Mouse (Mus musculus) forebrain, embryonic 12.5 days (tissue): ENCODE measurements around the gene Cipc. TPM values are rescaled to one million over a fixed set of nuclear protein-coding genes. Genes with fewer than 3 reads are reported as not detected.

Experiments
- ATAC-seq: fragments of 200-750 bp; cut with Nextera tagmentation; 2 replicates; pipeline ENCODE4 v1.8.0; 2017; ENCODE audit warnings: moderate TSS enrichment; ENCODE audit not compliant: low FRiP score
- H3K27ac ChIP-seq: fragments of 300-500 bp; sonication (generic); 2 replicates; pipeline ENCODE4 v1.5.1; 2016; ENCODE audit warnings: mild to moderate bottlenecking
- H3K27me3 ChIP-seq: fragments of 300-500 bp; sonication (generic); 2 replicates; pipeline ENCODE4 v1.6.1; 2016; ENCODE audit warnings: mild to moderate bottlenecking
- H3K36me3 ChIP-seq: fragments of 300-500 bp; sonication (generic); replicated peaks from 2 replicates; pipeline ENCODE4 v1.6.1; 2016; ENCODE audit warnings: mild to moderate bottlenecking
- H3K4me1 ChIP-seq: fragments of 300-500 bp; sonication (generic); 2 replicates; pipeline ENCODE4 v1.6.1; 2016
- H3K4me2 ChIP-seq: fragments of 300-500 bp; sonication (generic); 2 replicates; pipeline ENCODE4 v1.6.1; 2016; ENCODE audit warnings: mild to moderate bottlenecking, moderate library complexity
- H3K4me3 ChIP-seq: fragments of 300-500 bp; sonication (generic); replicated peaks from 2 replicates; pipeline ENCODE4 v1.5.1; 2016; ENCODE audit warnings: mild to moderate bottlenecking
- H3K9ac ChIP-seq: fragments of 300-500 bp; sonication (generic); 2 replicates; pipeline ENCODE4 v1.6.1; 2016; ENCODE audit warnings: mild to moderate bottlenecking
- H3K9me3 ChIP-seq: fragments of 300-500 bp; sonication (generic); 2 replicates; pipeline ENCODE4 v1.6.1; 2016
- WGBS: fragments of 180-500 bp; shearing (Covaris S2); methylation state at CpG from one replicate; pipeline ENCODE4 v1.1.7; 2016; 5-methylcytosine and 5-hydroxymethylcytosine counted together
- polyA plus RNA-seq: library from polyadenylated mRNA; unstranded; fragments of >200 nt; fragmentation: Nextera tagmentation; extraction: Ambion mirVana; gene quantifications from 2 replicates; pipeline ENCODE4 v1.2.1, GENCODE M21; 2016

Cipc gene
- polyA plus RNA-seq, 1 experiment from 2014 or later: 49.5 TPM

DNA sequence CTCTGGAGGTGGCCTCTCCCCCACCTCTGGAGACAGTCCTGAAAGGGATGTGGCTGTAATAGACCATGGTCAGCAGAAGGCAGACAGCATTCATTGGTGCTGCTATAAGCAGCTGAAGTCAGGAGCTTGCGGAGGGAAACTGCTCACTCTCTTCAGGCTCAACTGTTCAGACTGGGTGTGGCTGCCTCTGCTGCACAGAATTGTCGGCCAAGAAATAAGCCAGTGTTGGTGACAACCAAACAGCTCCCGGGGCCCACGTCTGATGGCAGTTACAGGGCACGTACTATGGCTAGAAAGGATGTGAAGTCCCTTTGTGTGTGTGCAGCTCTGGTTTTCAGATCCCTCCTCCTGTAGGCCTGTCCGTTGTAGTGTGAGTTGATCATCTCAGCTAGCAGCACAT is 32.1 kb upstream of the Cipc start:
- Histone ChIP-seq H3K27ac (no peak overlapping the region), H3K27me3 (peaks cover 7% of the 10 kb centered on the region; the same call in 1 of the 2 replicates), H3K4me1 (peaks cover 71% of the 10 kb centered on the region), H3K4me2 (no peak overlapping the region), H3K9me3 (no peaks in the 10 kb centered on the region), H3K4me3 (no peak overlapping the region), H3K36me3 (no peaks in the 10 kb centered on the region), H3K9ac (no peak overlapping the region)
- 70% methylated on average over 6 of the region's 6 CpGs for WGBS
- ATAC-seq: no peak

- H3K36me3 ChIP-seq: no peaks in the 10 kb centered on the region
- H3K27ac ChIP-seq: no peak overlapping the region
- no peak overlapping the region for H3K4me2 ChIP-seq
- H3K9me3 ChIP-seq: no peaks in the 10 kb centered on the region
- ATAC-seq: no peak
- WGBS: 75% methylated on average over 7 of the region's 7 CpGs
- peaks cover 7% of the 10 kb centered on the region; the same call in 1 of the 2 replicates for H3K27me3 ChIP-seq
- peaks cover 65% of the 10 kb centered on the region for H3K4me1 ChIP-seq
- no peak overlapping the region for H3K4me3 ChIP-seq
- H3K9ac ChIP-seq: no peak overlapping the region
Observed at GRCm38 (mm10) chr12:86915617-86916016, 31.2 kb upstream of the Cipc start.

DNA sequence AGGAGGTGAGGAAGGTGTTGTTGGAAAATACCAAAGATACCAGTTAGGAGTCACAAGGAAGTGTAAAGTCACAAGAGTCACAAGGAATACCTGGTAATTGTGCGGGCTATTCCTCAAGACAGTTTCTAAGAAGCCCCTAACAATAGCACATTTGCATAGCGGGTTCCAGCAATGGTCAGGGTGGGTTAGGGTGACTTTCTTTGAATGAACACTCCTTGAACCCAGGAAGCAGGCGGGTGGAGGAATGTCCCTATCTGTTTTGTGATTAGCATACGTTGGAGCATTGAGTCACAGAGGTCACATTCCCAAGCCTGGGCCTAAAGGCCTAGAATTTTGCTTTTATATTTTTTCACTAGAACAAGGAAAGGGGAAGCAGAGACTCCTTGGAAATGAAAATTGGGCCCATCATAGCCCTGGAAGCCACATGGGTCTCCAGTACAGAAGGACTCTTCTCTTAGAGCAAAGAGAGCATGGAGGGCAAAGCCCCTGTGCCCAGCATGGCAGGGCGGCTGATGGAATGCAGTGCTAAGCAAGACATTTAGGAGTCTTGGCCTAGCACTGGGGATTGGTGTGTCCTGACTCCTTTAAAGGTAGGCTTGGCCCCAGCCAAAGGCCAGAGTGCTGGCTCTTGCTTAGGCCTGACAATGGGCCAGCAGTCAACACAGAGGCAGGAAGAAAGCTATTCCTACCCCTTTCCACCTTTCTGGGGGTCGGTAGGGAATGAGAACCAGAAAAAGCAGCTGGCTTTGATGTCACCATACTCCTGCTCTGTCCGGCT is 29.9 kb upstream of the Cipc start:
- Histone ChIP-seq H3K9me3 (no peaks in the 10 kb centered on the region), H3K4me3 (no peak overlapping the region), H3K4me1 (peaks cover 56% of the 10 kb centered on the region), H3K9ac (no peak overlapping the region), H3K27ac (peak overlapping the region; percentile 78), H3K36me3 (no peaks in the 10 kb centered on the region), H3K27me3 (peaks cover 7% of the 10 kb centered on the region; the same call in 1 of the 2 replicates), H3K4me2 (no peak overlapping the region)
- WGBS: 81% methylated on average over 7 of the region's 7 CpGs
- ATAC-seq: no peak

GRCm38 (mm10) chr12:86918361-86918967 is 28.4 kb upstream of the Cipc start:
- WGBS: 20% methylated on average over 11 of the region's 11 CpGs

DNA sequence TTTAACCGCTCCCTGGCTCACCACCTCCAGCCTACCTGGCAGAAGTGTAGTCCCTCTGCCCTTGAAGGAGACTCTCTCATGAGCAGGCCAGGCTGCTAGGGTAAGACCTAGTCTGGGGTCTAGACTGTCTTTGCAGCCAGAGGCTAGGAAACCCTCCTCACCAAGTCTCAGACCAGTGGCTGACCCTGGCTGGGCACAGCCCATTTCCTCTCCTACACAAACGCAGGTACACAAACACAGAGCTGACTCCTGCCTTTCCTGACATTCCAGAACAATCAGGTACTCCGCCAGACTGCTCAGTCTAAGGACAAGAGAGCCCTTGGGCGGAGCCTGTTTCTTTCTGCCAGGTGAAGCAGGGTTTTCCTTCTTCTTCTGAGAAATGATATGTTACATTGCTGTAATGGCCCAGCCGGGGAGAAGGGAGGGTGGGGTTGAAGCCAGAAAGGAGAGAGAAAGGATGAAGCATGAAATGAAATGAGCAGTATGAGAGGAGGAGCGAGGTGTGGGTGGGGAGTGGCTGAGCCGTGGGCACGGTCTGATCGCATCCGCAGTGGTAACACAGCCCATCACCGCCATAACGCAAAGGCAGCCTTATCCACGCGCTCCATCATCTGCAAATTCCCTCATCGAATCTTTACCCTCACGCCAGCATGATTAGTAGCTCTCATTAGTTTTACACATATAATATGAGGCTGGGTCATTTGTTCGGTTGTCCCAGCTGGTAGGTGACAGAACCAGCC is 27.7 kb upstream of the Cipc start:
- WGBS: 82% methylated on average over 17 of the region's 17 CpGs
- no peak overlapping the region for H3K4me2 ChIP-seq
- no peak overlapping the region for H3K4me3 ChIP-seq
- peak overlapping the region; percentile 78 for H3K27ac ChIP-seq
- 0 out of 2 replicates have a peak, but pooled peaks have one; percentile 2 for ATAC-seq
- 0 out of 2 replicates have a peak, but pooled peaks cover 3% of the 10 kb centered on the region for H3K27me3 ChIP-seq
- H3K4me1 ChIP-seq: peaks cover 50% of the 10 kb centered on the region
- no peaks in the 10 kb centered on the region for H3K9me3 ChIP-seq
- H3K36me3 ChIP-seq: no peaks in the 10 kb centered on the region
- no peak overlapping the region for H3K9ac ChIP-seq

More at GRCm38 (mm10) chr12:86918361-86918967, 28.4 kb upstream of the Cipc start:
- Histone ChIP-seq H3K27me3 (peaks cover 10% of the 10 kb centered on the region; the same call in 1 of the 2 replicates), H3K4me1 (peaks cover 52% of the 10 kb centered on the region), H3K9me3 (no peaks in the 10 kb centered on the region), H3K27ac (peak overlapping the region; percentile 78), H3K4me3 (no peak overlapping the region), H3K4me2 (0 out of 2 replicates have a peak overlapping the region, but pooled peaks have one; percentile 13), H3K36me3 (no peaks in the 10 kb centered on the region), H3K9ac (peak overlapping the region; percentile 18; the same call in 1 of the 2 replicates)
- ATAC-seq: peak; percentile 67

GRCm38 (mm10) chr12:86923837-86924236 is 23.0 kb upstream of the Cipc start:
- Histone ChIP-seq H3K4me1 (peaks cover 19% of the 10 kb centered on the region), H3K9ac (no peak overlapping the region), H3K27me3 (0 out of 2 replicates have a peak, but pooled peaks cover 3% of the 10 kb centered on the region), H3K4me2 (no peak overlapping the region), H3K9me3 (peaks cover 7% of the 10 kb centered on the region), H3K4me3 (no peak overlapping the region), H3K36me3 (no peaks in the 10 kb centered on the region), H3K27ac (0 out of 2 replicates have a peak overlapping the region, but pooled peaks have one; percentile 50)
- WGBS: 2% methylated on average over 5 of the region's 5 CpGs
- peak; percentile 62 for ATAC-seq

DNA sequence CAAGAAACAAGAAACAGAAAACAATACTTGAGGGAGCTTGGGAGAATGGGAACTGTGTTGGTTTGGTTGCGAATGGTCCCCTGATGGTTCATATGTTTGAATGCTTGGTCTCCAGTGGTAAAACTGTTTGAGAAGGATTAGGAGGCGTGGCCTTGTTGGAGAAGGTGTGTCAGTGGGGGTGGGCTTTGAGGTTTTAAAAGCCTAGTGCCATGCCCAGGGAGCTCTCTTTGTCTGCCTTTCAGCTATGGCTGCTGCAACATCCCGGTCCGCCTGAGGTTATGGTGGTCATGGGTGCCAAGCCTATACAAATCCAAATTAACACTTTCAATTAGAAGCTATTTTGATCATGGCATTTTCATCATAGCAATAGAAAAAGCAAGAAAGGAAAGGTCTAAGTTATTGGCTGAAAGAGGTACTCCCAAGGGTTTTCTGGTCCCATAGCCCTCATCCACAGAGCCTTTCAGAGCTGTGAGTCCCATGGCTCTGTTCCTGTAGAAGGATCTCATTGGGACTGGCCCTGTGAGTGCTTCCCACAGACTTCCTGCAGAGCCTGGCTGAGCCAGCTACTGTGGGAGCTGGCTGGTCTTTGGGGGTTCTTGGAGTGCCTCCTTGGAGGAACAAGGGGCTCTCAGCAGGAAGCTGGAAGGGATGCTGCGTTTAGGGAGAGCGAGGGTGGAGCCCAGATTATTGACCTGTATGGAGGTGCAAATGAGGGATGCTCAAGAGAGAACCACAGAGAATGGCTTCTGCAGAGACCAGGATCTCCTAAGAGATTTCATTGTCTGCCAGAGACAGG is 15.7 kb upstream of the Cipc start:
- no peak overlapping the region for H3K9ac ChIP-seq

GRCm38 (mm10) chr12:86931919-86932574 is 14.8 kb upstream of the Cipc start:
- H3K4me2 ChIP-seq: no peak overlapping the region
- no peak overlapping the region for H3K4me3 ChIP-seq
- no peaks in the 10 kb centered on the region for H3K36me3 ChIP-seq
- H3K9ac ChIP-seq: no peak overlapping the region
- H3K27ac ChIP-seq: no peak overlapping the region
- H3K4me1 ChIP-seq: peaks cover 11% of the 10 kb centered on the region
- 15% methylated on average over 7 of the region's 7 CpGs for WGBS
- no peaks in the 10 kb centered on the region for H3K27me3 ChIP-seq
- H3K9me3 ChIP-seq: peaks cover 7% of the 10 kb centered on the region
- ATAC-seq: no peak

More for the DNA sequence above, 15.7 kb upstream of the Cipc start:
- no peak overlapping the region for H3K4me3 ChIP-seq
- 75% methylated on average over 6 of the region's 6 CpGs for WGBS
- H3K36me3 ChIP-seq: no peaks in the 10 kb centered on the region
- peaks cover 11% of the 10 kb centered on the region for H3K4me1 ChIP-seq
- H3K9me3 ChIP-seq: peaks cover 7% of the 10 kb centered on the region
- no peaks in the 10 kb centered on the region for H3K27me3 ChIP-seq
- 0 out of 2 replicates have a peak overlapping the region, but pooled peaks have one; percentile 42 for H3K27ac ChIP-seq
- H3K4me2 ChIP-seq: no peak overlapping the region
- no peak for ATAC-seq

- Histone ChIP-seq H3K27ac (no peak overlapping the region), H3K36me3 (no peaks in the 10 kb centered on the region), H3K9me3 (peaks cover 7% of the 10 kb centered on the region), H3K4me2 (no peak overlapping the region), H3K4me1 (peaks cover 11% of the 10 kb centered on the region), H3K4me3 (no peak overlapping the region), H3K27me3 (no peaks in the 10 kb centered on the region), H3K9ac (no peak overlapping the region)
- no peak for ATAC-seq
- WGBS: 21% methylated on average over 6 of the region's 6 CpGs
Observed at GRCm38 (mm10) chr12:86932575-86932952, 14.3 kb upstream of the Cipc start.

GRCm38 (mm10) chr12:86934748-86935147 is 12.1 kb upstream of the Cipc start:
- no peak overlapping the region for H3K4me2 ChIP-seq
- peaks cover 11% of the 10 kb centered on the region for H3K4me1 ChIP-seq
- H3K4me3 ChIP-seq: no peak overlapping the region
- no peak for ATAC-seq
- no peaks in the 10 kb centered on the region for H3K36me3 ChIP-seq
- no peak overlapping the region for H3K27ac ChIP-seq
- no peaks in the 10 kb centered on the region for H3K9me3 ChIP-seq
- WGBS: 80% methylated on average over 1 of the region's 1 CpGs
- no peaks in the 10 kb centered on the region for H3K27me3 ChIP-seq
- H3K9ac ChIP-seq: no peak overlapping the region

GRCm38 (mm10) chr12:86935692-86936282 is 11.1 kb upstream of the Cipc start:
- Histone ChIP-seq H3K4me3 (no peak overlapping the region), H3K36me3 (no peaks in the 10 kb centered on the region), H3K4me2 (no peak overlapping the region), H3K4me1 (peaks cover 17% of the 10 kb centered on the region), H3K27ac (no peak overlapping the region), H3K9ac (no peak overlapping the region), H3K27me3 (no peaks in the 10 kb centered on the region), H3K9me3 (no peaks in the 10 kb centered on the region)
- ATAC-seq: no peak
- 91% methylated on average over 8 of the region's 8 CpGs for WGBS
